Mouse (Mus musculus): ENCODE data around the gene Gm14327.
"Not testable (repeated sequence)": the region's sequence is repeated elsewhere in the genome, so short reads cannot be mapped to it uniquely, and the experiment has no call there.

Gm14327 gene

DNA sequence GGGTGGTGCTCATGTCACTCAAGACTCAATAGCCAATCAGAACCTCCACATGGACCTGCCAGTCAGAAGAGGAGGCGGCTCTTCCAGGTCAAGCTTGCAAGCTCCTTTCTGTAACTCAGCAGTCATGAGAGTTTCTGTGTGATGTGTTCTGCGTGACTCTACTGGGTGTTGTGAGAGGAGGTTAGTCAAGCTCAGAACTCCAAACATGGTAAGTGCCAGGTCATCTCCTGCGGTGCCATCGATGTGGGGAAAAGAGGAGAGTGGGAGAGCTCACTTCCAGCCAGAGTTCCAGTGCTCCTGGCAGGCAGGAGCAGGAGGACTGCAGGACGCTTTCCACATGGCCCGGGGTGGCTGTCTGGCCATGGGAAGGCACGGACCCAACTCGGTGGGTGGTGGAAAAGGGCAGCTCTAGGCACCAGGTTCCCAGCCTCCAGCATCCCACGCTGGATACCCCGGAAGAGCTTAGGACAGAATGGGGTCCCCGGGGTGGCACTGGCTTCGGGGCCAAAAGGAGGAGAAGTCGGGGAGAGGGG is at the start of gene Gm14327:
TSS of gene Gm14327 (plus strand) at position 51 of the 533 bp plus-strand sequence.
- DNase-seq (ENCODE audit: low spot score), result not testable (repeated sequence)

DNA sequence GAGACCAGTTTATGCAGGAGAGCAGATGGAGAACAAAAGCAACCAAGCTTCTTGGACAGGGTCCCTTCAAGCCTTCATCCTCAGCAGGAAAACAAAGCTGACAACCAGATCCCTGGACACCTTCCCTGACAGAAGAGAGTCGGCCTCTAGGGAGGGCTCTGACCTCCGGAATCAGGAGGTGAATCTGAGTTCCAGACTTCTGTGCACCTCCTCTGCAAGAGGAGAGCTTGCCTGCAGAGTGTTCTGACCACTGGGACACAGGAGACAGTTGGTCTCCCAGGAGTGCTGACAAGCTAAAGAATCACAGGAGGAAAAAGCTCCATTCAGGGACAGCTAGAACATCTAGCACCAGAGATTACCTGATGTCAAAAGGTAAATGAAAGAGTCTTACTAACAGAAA is 34.6 kb upstream of the Gm14327 start:
- not testable (repeated sequence) for DNase-seq (ENCODE audit: low spot score)

DNA sequence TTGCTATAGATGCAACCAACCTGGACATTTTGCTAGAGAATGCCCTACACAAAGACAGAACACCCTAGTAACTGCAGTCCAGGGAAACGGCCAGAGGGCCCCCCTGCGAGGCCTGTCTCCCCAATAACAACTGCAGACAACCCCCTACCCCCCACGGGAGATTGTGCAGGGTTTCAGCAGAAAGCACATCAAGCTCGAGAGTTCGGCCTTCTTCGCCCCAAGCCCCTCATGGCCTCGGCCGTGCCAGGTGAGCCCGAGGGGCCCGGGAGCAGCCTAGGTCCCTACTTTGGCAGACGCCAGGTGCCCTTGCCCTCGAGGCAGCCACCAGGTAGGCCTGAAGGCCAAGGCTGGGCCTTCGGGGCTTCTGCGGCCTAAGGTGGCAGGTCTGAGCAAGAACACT is 9.2 kb upstream of the Gm14327 start:
- DNase-seq (ENCODE audit: low spot score), result not testable (repeated sequence)

DNA sequence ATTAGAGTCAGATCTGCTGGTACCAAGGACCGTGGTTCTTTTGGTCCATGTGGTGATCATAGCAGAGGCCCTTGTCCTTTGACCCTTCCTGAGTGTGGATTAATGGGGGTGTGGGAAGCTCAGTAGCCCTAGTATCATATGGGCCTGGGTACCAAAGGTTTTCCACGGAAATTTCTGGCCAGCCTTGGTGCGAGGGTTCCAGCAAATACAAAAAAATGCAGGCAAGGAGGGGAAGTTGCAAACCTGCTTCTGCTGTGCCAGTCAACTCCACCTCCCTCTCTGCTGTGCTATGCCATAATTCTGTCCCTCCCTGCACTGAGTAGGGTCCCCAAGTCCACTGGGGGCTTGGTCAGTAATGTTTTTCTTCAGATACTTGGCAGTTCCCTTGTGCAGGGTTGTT is 1.3 kb downstream of the Gm14327 start:
- DNase-seq (ENCODE audit: low spot score), result not testable (repeated sequence)

DNA sequence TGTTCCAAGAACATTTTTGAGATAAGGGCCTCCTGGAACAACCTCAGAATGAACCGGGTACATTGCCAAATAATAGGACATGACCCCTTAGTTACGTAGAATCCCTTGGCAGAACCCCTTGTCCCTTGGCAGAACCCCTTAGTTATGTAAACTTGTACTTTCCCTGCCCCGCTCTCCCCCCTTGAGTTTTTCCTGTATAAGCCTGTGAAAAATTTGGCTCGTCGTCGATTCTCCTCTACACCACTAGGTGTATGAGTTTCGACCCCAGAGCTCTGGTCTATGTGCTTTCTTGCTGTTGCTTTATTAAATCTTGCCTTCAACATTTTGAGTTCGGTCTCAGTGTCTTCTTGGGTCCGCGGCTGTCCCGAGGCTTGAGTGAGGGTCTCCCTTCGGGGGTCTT is 6.4 kb downstream of the Gm14327 start:
- DNase-seq (ENCODE audit: low spot score), result not testable (repeated sequence)

DNA sequence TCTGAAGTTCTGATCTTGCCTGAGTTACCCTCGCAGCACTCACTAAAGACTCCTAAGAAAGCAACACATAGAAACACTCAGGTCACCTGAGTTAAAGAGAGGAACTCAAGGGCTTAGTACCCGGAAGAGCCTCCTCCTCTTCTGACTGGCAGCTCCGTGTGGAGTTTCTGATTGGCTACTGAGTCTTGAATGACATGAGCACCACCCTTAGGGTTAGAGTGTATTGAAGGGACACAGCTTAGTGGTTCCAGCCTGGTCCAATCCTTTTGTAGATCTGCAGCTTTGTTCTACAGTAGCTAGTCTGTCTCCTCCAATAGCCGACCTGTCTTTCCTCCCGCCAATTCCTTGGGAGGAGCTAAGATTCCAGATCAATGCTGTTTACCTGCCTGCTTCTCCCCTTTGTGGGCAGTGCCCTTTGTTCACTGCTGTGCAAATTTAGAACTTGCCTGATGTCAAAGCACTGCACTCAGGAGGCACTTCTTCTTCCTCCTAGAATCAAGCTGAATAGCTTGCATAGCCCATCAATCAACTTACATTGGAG is 28.7 kb downstream of the Gm14327 start, which contains the start of gene Zfp972:
TSS of gene Zfp972 (minus strand) at position 51 of the 541 bp plus-strand sequence.
- DNase-seq (ENCODE audit: low spot score), result not testable (repeated sequence)
